Comparison of ENCODE assay signal across 11 mouse cellular contexts in genomic region chr9:104355521-104356270, GRCm38 (mm10). TPM values are rescaled to one million over a fixed set of nuclear protein-coding genes. Genes with fewer than 3 reads are reported as not detected.
DNase-seq lines count a peak whose midpoint lies in the region; ATAC-seq and TF ChIP-seq lines count a peak whose summit lies in the region.
"Had no signal": no experiment of that assay in that cellular context is flagged by ENCODE, and none has a peak within 500 bp of the region (broad histone marks: within the 10 kb centered on the region; RNA-seq: fewer than 3 reads in every experiment).

No protein-coding gene starts in this region.

- no peak for TF ChIP-seq CTCF in bone marrow, adult 2 months (IDR thresholded peaks at IDR 0.05; ENCODE audit: control insufficient read depth, insufficient read depth, low read length)
- TF ChIP-seq CTCF in liver, postnatal 0 days (IDR thresholded peaks at IDR 0.05; ENCODE audit: low read depth), result no peak

- peak; percentile 43 for DNase-seq in 416B (ENCODE audit: low read depth)
- DNase-seq in liver, postnatal 0 days, result peak; percentile 40
- no peak for DNase-seq in gastrocnemius, postnatal 4 days (ENCODE audit: low spot score in 2 of 2)
- DNase-seq in cerebellum, adult 11 months, result no peak
- no peak for DNase-seq in right cerebral cortex, adult 18-20 months
- DNase-seq: adrenal gland, postnatal 25 days had no signal

- TF ChIP-seq EP300 in liver, postnatal 0 days (IDR thresholded peaks at IDR 0.05; ENCODE audit: low read depth), result peak; percentile 65

- WGBS in bone marrow, adult 2 months, result 66% methylated on average over 8 of the region's 8 CpGs
- WGBS in kidney, embryonic 15.5 days, result 67% methylated on average over 8 of the region's 8 CpGs
- WGBS in liver, postnatal 0 days (ENCODE audit: insufficient replicate concordance), result 52% methylated on average over 8 of the region's 8 CpGs

- no peak for TF ChIP-seq POLR2A in bone marrow, adult 2 months (IDR thresholded peaks at IDR 0.05; ENCODE audit: borderline replicate concordance, control insufficient read depth, low read depth, low read length)

- peak overlapping the region; percentile 40 for H3K4me3 ChIP-seq in bone marrow, adult 2 months (replicated peaks; ENCODE audit: control insufficient read depth, low read depth, low read length)
- no peak overlapping the region for H3K4me3 ChIP-seq in kidney, embryonic 15.5 days (replicated peaks)
- H3K4me3 ChIP-seq in liver, postnatal 0 days (ENCODE audit: low read depth, low read length), result 0 out of 2 replicates have a peak overlapping the region, but pooled peaks have one; percentile 2
- H3K4me3 ChIP-seq: heart, embryonic 12.5 days; hindbrain, embryonic 13.5 days; limb, embryonic 13.5 days had no signal

- ATAC-seq in kidney, embryonic 15.5 days (replicated peaks; ENCODE audit: low FRiP score), result peak; percentile 74; the same call in 1 of the 2 replicates
- ATAC-seq in liver, postnatal 0 days, result peak; percentile 97

- H3K4me1 ChIP-seq in bone marrow, adult 2 months (ENCODE audit: control insufficient read depth, insufficient read depth, low read length), result no peaks in the 10 kb centered on the region; the same call in 1 of the 2 replicates
- peaks cover 9% of the 10 kb centered on the region for H3K4me1 ChIP-seq in kidney, embryonic 15.5 days
- H3K4me1 ChIP-seq in liver, postnatal 0 days (ENCODE audit: insufficient read depth), result no peaks in the 10 kb centered on the region
- H3K4me1 ChIP-seq: heart, embryonic 12.5 days; hindbrain, embryonic 13.5 days; limb, embryonic 13.5 days had no signal

- no peak overlapping the region for H3K4me2 ChIP-seq in kidney, embryonic 15.5 days
- peak overlapping the region; percentile 56 for H3K4me2 ChIP-seq in liver, postnatal 0 days (ENCODE audit: low read depth, low read length)
- H3K4me2 ChIP-seq: heart, embryonic 12.5 days; hindbrain, embryonic 13.5 days; limb, embryonic 13.5 days had no signal

- H3K27ac ChIP-seq in bone marrow, adult 2 months (ENCODE audit: control insufficient read depth, insufficient read depth, low read depth, low read length, poor library complexity), result peak overlapping the region; percentile 81
- H3K27ac ChIP-seq in kidney, embryonic 15.5 days, result peak overlapping the region; percentile 69
- H3K27ac ChIP-seq in liver, postnatal 0 days (ENCODE audit: low read depth), result peak overlapping the region; percentile 81
- H3K27ac ChIP-seq: hindbrain, embryonic 13.5 days; limb, embryonic 13.5 days had no signal

- H3K9ac ChIP-seq in kidney, embryonic 15.5 days, result no peak overlapping the region
- H3K9ac ChIP-seq in liver, postnatal 0 days (replicated peaks), result no peak overlapping the region
- H3K9ac ChIP-seq: heart, embryonic 12.5 days; hindbrain, embryonic 13.5 days; limb, embryonic 13.5 days had no signal

- no peaks in the 10 kb centered on the region for H3K9me3 ChIP-seq in kidney, embryonic 15.5 days (replicated peaks)
- H3K9me3 ChIP-seq in liver, postnatal 0 days (ENCODE audit: low read length), result no peaks in the 10 kb centered on the region
- H3K9me3 ChIP-seq: heart, embryonic 12.5 days; hindbrain, embryonic 13.5 days; limb, embryonic 13.5 days had no signal

- H3K27me3 ChIP-seq in kidney, embryonic 15.5 days, result no peaks in the 10 kb centered on the region
- no peaks in the 10 kb centered on the region for H3K27me3 ChIP-seq in liver, postnatal 0 days (ENCODE audit: insufficient read depth, low read length)
- H3K27me3 ChIP-seq: heart, embryonic 12.5 days; hindbrain, embryonic 13.5 days; limb, embryonic 13.5 days had no signal

- no peaks in the 10 kb centered on the region for H3K36me3 ChIP-seq in kidney, embryonic 15.5 days
- H3K36me3 ChIP-seq in liver, postnatal 0 days (replicated peaks; ENCODE audit: insufficient read depth, low read length), result no peaks in the 10 kb centered on the region
- H3K36me3 ChIP-seq: heart, embryonic 12.5 days; hindbrain, embryonic 13.5 days; limb, embryonic 13.5 days had no signal

RNA-seq across cellular contexts. Expression of gene Acpp, which starts 18.1 kb away (rescaled TPM):
- 1.4 and 3.2 TPM in 2 replicates for polyA plus RNA-seq in bone marrow, adult 2 months (2011; ENCODE audit: insufficient read depth, insufficient read length, low replicate concordance, missing spikeins)
- 1.7 and 2.2 TPM in 2 replicates for polyA plus RNA-seq in kidney, embryonic 15.5 days (2015; fragmentation: Nextera tagmentation; extraction: Ambion mirVana)
- 0.57 and 0.79 TPM in 2 replicates for polyA plus RNA-seq in liver, postnatal 0 days (2015; fragmentation: Nextera tagmentation; extraction: Ambion mirVana)
- total RNA-seq in gastrocnemius, postnatal 4 days (2021), result under 1 TPM; 0.32 to 0.57 TPM
- polyA plus RNA-seq: heart, embryonic 12.5 days had no signal

Comparison
In these comparisons a context has a peak if more than half of its experiments do, and no peak if none do; other contexts are left out.
1. DNase-seq: peak in 416B (single experiment) and liver, postnatal 0 days (single experiment); none in gastrocnemius, postnatal 4 days (0 of 2), cerebellum, adult 11 months (single experiment) and right cerebral cortex, adult 18-20 months (single experiment).
2. Peak in every context shown above with its lines, with median percentiles within 50 percentile points of each other: H3K27ac ChIP-seq.